Mouse (Mus musculus) R1 (cell line): ENCODE data around the gene Gm10715.
"Not testable (repeated sequence)": the region's sequence is repeated elsewhere in the genome, so short reads cannot be mapped to it uniquely, and the experiment has no call there.

Experiments used
- DNase-seq: peaks from one replicate; pipeline ENCODE4 v3.0.0-alpha.2; 2018; ENCODE audit warnings: low read depth, low spot score

The Gm10715 gene

DNA sequence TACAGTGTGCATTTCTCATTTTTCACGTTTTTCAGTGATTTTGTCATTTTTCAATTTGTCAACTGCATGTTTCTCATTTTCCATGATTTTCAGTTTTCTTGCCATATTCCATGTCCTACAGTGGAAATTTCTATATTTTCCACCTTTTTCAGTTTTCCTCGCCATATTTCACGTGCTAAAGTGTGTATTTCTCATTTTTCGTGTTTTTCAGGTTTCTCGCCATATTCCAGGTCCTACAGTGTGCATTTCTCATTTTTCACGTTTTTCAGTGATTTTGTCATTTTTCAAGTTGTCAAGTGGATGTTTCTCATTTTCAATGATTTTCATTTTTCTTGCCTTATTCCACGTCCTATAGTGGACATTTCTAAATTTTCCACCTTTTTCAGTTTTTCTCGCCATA is at the start of gene Gm10715:
TSS of gene Gm10715 (plus strand) at position 301 of the 400 bp plus-strand sequence.
- DNase-seq = not testable (repeated sequence)

DNA sequence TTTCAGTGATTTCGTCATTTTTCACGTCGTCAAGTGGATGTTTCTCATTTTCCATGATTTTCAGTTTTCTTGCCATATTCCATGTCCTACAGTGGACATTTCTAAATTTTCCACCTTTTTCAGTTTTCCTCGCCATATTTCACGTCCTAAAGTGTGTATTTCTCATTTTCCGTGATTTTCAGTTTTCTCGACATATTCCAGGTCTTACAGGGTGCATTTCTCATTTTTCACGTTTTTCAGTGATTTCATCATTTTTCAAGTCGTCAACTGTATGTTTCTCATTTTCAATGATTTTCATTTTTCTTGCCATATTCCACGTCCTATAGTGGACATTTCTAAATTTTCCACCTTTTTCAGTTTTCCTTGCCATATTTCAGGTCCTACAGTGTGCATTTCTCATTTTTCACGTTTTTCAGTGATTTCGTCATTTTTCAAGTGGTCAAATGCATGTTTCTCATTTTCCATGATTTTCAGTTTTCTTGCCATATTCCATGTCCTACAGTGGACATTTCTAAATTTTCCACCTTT is 36.2 kb upstream of the Gm10715 start, which contains the start of gene Gm10722:
TSS of gene Gm10722 (plus strand) at position 478 of the 528 bp plus-strand sequence.
- peak; percentile 69 for DNase-seq

DNA sequence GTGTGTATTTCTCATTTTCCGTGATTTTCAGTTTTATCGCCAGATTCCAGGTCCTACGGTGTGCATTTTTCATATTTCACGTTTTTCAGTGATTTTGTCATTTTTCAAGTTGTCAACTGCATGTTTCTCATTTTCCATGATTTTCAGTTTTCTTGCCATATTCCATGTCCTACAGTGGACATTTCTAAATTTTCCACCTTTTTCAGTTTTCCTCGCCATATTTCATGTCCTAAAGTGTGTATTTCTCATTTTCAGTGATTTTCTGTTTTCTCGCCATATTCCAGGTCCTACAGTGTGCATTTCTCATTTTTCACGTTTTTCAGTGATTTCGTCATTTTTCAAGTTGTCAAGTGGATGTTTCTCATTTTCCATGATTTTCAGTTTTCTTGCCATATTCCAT is 35.7 kb upstream of the Gm10715 start:
- not testable (repeated sequence) for DNase-seq

DNA sequence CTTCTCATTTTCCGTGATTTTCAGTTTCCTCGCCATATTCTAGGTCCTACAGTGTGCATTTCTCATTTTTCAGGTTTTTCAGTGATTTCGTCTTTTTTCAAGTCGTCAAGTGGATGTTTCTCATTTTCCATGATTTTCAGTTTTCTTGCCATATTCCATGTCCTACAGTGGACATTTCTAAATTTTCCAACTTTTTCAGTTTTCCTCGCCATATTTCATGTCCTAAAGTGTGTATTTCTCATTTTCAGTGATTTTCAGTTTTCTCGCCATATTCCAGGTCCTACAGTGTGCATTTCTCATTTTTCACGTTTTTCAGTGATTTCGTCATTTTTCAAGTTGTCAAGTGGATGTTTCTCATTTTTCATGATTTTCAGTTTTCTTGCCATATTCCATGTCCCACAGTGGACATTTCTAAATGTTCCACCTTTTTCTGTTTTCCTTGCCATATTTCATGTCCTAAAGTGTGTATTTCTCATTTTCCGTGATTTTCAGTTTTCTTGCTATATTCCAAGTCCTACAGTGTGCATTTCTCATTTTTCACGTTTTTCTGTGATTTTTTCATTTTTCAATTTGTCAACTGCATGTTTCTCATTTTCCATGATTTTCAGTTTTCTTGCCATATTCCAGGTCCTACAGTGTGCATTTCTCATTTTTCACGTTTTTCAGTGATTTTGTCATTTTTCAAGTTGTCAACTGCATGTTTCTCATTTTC is 34.6 kb upstream of the Gm10715 start:
- DNase-seq = peak; percentile 64

DNA sequence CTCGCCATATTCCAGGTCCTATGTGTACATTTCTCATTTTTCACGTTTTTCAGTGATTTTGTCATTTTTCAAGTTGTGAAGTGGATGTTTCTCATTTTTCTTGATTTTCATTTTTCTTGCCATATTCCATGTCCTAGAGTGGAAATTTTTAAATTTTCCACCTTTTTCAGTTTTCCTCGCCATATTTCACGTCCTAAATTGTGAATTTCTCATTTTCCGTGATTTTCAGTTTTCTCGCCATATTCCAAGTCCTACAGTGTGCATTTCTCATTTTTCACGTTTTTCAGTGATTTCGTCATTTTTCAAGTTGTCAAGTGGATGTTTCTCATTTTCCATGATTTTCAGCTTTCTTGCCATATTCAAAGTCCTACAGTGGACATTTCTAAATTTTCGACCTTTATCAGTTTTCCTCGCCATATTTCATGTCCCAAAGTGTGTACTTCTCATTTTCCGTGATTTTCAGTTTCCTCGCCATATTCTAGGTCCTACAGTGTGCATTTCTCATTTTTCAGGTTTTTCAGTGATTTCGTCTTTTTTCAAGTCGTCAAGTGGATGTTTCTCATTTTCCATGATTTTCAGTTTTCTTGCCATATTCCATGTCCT is 33.8 kb upstream of the Gm10715 start, which contains the start of gene Gm11168:
TSS of gene Gm11168 (plus strand) at position 553 of the 603 bp plus-strand sequence.
- not testable (repeated sequence) for DNase-seq

DNA sequence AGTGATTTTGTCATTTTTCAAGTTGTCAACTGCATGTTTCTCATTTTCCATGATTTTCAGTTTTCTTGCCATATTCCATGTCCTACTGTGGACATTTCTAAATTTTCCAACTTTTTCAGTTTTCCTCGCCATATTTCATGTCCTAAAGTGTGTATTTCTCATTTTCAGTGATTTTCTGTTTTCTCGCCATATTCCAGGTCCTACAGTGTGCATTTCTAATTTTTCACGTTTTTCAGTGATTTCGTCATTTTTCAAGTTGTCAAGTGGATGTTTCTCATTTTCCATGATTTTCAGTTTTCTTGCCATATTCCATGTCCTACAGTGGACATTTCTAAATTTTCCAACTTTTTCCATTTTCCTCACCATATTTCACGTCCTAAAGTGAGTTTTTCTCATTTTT is 30.5 kb upstream of the Gm10715 start:
- not testable (repeated sequence) for DNase-seq

DNA sequence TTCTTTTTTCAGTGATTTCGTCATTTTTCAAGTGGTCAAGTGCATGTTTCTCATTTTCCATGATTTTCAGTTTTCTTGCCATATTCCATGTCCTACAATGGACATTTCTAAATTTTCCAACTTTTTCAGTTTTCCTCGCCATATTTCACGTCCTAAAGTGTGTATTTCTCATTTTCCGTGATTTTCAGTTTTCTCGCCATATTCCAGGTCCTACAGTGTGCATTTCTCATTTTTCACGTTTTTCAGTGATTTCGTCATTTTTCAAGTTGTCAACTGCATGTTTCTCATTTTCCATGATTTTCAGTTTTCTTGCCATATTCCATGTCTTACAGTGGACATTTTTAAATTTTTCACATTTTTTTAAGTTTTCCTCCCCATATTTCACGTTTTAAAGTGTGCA is 30.0 kb upstream of the Gm10715 start:
- DNase-seq = not testable (repeated sequence)

DNA sequence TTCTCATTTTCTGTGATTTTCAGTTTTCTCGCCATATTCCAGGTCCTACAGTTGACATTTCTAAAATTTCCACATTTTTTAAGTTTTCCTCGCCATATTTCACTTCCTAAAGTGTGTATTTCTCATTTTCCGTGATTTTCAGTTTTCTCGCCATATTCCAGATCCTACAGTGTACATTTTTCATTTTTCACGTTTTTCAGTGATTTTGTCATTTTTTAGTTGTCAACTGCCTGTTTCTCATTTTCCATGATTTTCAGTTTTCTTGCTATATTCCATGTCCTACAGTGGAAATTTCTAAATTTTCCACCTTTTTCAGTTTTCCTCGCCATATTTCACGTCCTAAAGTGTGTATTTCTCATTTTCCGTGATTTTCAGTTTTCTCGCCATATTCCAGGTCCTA is 29.4 kb upstream of the Gm10715 start:
- peak; percentile 34 for DNase-seq

DNA sequence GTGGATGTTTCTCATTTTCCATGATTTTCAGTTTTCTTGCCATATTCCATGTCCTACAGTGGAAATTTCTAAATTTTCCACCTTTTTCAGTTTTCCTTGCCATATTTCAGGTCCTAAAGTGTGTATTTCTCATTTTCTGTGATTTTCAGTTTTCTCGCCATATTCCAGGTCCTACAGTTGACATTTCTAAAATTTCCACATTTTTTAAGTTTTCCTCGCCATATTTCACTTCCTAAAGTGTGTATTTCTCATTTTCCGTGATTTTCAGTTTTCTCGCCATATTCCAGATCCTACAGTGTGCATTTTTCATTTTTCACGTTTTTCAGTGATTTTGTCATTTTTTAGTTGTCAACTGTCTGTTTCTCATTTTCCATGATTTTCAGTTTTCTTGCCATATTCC is 27.3 kb upstream of the Gm10715 start:
- DNase-seq = not testable (repeated sequence)

DNA sequence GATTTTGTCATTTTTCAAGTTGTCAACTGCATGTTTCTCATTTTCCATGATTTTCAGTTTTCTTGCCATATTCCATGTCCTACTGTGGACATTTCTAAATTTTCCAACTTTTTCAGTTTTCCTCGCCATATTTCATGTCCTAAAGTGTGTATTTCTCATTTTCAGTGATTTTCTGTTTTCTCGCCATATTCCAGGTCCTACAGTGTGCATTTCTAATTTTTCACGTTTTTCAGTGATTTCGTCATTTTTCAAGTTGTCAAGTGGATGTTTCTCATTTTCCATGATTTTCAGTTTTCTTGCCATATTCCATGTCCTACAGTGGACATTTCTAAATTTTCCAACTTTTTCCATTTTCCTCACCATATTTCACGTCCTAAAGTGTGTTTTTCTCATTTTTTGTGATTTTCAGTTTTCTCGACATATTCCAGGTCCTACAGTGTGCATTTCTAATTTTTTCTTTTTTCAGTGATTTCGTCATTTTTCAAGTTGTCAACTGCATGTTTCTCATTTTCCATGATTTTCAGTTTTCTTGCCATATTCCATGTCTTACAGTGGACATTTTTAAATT is 24.5 kb upstream of the Gm10715 start:
- not testable (repeated sequence) for DNase-seq

DNA sequence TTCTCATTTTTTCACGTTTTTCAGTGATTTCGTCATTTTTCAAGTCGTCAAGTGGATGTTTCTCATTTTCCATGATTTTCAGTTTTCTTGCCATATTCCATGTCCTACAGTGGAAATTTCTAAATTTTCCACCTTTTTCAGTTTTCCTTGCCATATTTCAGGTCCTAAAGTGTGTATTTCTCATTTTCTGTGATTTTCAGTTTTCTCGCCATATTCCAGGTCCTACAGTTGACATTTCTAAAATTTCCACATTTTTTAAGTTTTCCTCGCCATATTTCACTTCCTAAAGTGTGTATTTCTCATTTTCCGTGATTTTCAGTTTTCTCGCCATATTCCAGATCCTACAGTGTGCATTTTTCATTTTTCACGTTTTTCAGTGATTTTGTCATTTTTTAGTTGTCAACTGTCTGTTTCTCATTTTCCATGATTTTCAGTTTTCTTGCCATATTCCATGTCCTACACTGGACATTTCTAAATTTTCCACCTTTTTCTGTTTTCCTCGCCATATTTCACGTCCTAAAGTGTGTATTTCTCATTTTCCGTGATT is 23.9 kb upstream of the Gm10715 start, which contains the start of gene Gm10721:
TSS of gene Gm10721 (plus strand) at position 408 of the 547 bp plus-strand sequence.
- not testable (repeated sequence) for DNase-seq

DNA sequence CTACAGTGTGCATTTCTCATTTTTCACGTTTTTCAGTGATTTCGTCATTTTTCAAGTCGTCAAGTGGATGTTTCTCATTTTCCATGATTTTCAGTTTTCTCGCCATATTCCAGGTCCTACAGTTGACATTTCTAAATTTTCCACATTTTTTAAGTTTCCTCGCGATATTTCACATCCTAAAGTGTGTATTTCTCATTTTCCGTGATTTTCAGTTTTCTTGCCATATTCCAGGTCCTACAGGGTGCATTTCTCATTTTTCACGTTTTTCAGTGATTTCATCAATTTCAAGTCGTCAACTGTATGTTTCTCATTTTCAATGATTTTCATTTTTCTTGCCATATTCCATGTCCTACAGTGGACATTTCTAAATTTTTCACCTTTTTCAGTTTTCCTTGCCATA is 21.3 kb upstream of the Gm10715 start, which contains the start of gene Gm10720:
TSS of gene Gm10720 (plus strand) at position 301 of the 400 bp plus-strand sequence.
- DNase-seq = not testable (repeated sequence)

DNA sequence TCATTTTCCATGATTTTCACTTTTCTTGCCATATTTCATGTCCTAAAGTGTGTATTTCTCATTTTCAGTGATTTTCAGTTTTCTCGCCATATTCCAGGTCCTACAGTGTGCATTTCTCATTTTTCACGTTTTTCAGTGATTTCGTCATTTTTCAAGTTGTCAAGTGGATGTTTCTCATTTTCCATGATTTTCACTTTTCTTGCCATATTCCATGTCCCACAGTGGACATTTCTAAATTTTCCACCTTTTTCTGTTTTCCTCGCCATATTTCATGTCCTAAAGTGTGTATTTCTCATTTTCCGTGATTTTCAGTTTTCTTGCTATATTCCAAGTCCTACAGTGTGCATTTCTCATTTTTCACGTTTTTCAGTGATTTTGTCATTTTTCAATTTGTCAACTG is 20.8 kb upstream of the Gm10715 start:
- DNase-seq = not testable (repeated sequence)

DNA sequence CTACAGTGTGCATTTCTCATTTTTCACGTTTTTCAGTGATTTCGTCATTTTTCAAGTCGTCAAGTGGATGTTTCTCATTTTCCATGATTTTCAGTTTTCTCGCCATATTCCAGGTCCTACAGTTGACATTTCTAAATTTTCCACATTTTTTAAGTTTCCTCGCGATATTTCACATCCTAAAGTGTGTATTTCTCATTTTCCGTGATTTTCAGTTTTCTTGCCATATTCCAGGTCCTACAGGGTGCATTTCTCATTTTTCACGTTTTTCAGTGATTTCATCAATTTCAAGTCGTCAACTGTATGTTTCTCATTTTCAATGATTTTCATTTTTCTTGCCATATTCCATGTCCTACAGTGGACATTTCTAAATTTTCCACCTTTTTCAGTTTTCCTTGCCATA is 19.6 kb upstream of the Gm10715 start, which contains the start of gene Gm10719:
TSS of gene Gm10719 (plus strand) at position 301 of the 400 bp plus-strand sequence.
- DNase-seq = not testable (repeated sequence)

DNA sequence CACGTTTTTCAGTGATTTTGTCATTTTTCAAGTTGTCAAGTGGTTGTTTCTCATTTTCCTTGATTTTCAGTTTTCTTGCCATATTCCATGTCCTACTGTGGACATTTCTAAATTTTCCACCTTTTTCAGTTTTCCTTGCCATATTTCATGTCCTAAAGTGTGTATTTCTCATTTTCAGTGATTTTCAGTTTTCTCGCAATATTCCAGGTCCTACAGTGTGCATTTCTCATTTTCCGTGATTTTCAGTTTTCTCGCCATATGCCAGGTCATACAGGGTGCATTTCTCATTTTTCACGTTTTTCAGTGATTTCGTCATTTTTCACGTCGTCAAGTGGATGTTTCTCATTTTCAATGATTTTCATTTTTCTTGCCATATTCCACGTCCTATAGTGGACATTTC is 17.7 kb upstream of the Gm10715 start:
- not testable (repeated sequence) for DNase-seq

DNA sequence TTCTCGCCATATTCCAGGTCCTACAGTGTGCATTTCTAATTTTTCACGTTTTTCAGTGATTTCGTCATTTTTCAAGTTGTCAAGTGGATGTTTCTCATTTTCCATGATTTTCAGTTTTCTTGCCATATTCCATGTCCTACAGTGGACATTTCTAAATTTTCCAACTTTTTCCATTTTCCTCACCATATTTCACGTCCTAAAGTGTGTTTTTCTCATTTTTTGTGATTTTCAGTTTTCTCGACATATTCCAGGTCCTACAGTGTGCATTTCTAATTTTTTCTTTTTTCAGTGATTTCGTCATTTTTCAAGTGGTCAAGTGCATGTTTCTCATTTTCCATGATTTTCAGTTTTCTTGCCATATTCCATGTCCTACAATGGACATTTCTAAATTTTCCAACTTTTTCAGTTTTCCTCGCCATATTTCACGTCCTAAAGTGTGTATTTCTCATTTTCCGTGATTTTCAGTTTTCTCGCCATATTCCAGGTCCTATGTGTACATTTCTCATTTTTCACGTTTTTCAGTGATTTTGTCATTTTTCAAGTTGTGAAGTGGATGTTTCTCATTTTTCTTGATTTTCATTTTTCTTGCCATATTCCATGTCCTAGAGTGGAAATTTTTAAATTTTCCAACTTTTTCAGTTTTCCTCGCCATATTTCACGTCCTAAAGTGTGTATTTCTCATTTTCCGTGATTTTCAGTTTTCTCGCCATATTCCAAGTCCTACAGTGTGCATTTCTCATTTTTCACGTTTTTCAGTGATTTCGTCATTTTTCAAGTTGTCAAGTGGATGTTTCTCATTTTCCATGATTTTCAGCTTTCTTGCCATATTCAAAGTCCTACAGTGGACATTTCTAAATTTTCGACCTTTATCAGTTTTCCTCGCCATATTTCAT is 16.6 kb upstream of the Gm10715 start:
- not testable (repeated sequence) for DNase-seq

DNA sequence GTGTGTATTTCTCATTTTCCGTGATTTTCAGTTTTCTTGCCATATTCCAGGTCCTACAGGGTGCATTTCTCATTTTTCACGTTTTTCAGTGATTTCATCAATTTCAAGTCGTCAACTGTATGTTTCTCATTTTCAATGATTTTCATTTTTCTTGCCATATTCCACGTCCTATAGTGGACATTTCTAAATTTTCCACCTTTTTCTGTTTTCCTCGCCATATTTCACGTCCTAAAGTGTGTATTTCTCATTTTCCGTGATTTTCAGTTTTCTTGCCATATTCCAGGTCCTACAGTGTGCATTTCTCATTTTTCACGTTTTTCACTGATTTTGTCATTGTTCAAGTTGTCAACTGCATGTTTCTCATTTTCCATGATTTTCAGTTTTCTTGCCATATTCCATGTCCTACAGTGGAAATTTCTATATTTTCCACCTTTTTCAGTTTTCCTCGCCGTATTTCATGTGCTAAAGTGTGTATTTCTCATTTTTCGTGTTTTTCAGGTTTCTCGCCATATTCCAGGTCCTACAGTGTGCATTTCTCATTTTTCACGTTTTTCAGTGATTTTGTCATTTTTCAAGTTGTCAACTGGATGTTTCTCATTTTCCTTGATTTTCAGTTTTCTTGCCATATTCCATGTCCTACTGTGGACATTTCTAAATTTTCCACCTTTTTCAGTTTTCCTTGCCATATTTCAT is 14.2 kb upstream of the Gm10715 start:
- peak; percentile 63 for DNase-seq

DNA sequence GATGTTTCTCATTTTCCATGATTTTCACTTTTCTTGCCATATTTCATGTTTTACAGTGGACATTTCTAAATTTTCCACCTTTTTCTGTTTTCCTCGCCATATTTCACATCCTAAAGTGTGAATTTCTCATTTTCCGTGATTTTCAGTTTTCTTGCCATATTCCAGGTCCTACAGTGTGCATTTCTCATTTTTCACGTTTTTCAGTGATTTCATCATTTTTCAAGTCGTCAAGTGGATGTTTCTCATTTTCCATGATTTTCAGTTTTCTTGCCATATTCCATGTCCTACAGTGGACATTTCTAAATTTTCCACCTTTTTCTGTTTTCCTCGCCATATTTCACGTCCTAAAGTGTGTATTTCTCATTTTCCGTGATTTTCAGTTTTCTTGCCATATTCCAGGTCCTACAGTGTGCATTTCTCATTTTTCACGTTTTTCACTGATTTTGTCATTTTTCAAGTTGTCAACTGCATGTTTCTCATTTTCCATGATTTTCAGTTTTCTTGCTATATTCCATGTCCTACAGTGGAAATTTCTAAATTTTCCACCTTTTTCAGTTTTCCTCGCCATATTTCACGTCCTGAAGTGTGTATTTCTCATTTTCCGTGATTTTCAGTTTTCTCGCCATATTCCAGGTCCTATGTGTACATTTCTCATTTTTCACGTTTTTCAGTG is 13.2 kb upstream of the Gm10715 start, which contains the start of gene Gm10718:
TSS of gene Gm10718 (plus strand) at position 236 of the 673 bp plus-strand sequence.
- DNase-seq = not testable (repeated sequence)

DNA sequence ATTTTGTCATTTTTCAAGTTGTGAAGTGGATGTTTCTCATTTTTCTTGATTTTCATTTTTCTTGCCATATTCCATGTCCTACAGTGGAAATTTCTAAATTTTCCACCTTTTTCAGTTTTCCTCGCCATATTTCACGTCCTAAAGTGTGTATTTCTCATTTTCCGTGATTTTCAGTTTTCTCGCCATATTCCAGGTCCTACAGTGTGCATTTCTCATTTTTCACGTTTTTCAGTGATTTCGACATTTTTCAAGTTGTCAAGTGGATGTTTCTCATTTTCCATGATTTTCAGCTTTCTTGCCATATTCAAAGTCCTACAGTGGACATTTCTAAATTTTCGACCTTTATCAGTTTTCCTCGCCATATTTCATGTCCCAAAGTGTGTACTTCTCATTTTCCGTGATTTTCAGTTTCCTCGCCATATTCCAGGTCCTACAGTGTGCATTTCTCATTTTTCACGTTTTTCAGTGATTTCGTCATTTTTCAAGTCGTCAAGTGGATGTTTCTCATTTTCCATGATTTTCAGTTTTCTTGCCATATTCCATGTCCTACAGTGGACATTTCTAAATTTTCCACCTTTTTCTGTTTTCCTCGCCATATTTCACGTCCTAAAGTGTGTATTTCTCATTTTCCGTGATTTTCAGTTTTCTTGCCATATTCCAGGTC is 12.6 kb upstream of the Gm10715 start:
- DNase-seq = not testable (repeated sequence)
